Mouse (Mus musculus) Muller cell, postnatal 12 days (primary cell): ENCODE measurements at regions not wholly inside any gene's neighbourhood (a gene's known extent, or its start where the extent isn't known, plus 50 kb on each side); places are given as distances from the start of the nearest gene placed in this dataset.
"Not testable (repeated sequence)": the region's sequence is repeated elsewhere in the genome, so short reads cannot be mapped to it uniquely, and the experiment has no call there.

Experiments used
- DNase-seq: peaks from one replicate; pipeline ENCODE4 v3.0.0-alpha.2; 2015; ENCODE audit errors: inconsistent ontology term

DNA sequence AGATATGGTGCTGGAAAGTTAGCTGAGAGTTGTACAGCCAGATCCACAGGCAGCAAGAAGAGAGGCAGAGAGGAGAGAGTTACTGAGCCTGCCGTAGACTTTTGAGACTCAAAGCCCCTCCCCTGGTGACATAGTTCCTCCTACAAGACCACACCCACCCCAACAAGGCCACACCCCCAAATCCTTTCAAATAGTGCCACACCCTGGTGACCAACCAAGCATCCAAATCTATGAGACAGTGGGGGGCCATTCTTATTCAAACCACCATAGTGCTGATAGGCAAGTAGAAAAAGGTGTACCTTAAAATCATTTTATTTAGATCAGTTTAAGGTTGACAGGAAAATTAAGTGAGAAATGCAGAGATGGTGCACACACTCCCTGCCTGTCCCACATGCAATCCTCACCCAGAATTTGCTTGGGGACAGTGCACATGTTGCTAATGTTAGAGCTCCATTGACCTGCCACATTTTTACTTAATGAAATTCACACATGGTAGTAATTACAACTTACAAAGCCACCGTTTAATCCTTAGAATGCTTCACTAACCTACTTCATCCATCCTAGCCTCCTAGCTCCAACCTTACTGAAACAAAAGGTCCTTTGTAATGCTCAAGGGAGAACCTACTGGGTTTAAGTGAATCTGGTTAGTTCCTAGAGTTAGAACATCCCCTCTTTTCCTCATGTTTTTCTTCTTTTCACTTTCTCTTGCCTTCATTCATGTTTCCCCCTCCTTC, 86.5 kb downstream of the Phlda1 start:
- DNase-seq: no peak

DNA sequence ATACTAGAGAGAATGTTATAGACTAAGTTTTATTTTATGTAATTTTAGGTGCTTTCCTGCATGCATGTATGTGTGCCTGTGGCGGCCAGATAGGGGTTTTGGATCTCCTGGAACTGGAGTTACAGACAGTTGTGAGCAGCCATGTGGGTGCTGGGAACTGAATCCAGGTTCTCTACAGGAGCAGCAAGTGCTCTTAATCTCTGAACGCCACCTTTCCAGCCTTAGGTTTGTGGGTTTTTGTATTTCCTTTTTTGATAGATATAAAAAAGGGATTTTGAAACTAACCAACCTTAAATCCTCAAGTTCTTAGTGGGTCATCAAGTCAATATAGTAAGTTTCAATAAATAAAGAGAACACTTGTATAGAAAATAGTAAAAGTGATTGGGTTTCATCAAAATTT, 87.2 kb downstream of the Phlda1 start:
- DNase-seq: no peak

DNA sequence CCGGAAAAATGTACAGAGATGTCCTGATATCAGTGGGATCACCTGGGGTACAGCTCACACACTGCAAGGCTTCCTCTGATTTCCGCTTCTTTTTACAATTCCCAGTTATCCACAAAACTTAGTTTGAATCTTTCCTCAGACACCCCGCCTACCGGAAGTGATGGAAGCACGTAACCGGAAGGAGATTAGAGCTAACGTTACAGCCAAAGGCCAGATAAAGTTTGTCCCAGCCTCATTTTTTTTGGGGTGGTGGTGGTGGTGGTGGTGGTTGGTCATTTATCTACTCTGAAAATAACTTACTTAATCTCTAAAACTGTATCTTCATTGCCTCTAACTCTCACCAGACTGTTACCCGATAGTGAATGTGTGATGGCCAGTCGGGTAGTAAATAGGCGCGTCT, 88.1 kb downstream of the Phlda1 start:
- DNase-seq: no peak

DNA sequence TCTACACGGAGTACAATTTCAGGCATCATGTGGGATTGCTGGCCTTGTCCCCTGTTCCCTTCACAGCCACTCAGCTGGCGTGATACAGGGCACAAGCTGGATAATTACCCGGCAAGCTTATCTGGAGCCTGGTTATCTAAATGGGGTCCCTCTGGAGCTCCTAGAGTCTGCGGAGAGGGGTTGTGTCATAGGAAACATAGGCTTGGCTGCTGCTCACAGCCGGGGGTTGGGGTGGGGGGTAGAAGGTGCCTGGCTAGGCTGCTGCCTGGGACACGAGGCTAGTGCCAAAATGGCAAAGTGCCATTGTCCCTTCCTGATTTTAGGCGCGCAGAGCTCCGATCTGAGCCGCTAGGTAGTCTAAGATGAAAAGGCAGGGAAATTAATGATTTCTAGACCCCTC, 88.6 kb downstream of the Phlda1 start:
- DNase-seq: no peak

DNA sequence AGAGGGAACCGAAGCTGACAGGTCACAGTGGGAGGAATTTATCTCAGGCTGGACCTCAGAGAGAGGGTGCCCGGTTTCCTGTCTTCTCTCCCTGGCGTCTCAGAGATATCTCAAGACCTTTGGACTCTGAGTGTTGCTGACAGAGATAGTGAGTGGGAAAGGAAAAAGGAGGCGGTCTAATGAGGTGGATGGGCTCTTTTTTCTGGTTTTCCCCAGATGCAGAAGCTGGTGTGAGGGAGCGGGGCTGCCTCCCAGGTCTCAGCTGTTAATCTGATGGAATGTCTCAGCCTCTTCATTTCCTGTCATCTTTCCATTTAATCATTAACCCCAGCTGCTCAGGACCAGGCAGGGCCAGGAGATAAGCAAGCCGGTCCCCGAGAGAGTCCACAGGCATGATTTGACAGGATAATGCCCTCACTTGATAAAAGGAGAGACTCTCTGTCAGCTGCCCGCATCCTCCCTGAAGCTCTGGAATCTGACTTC, 89.5 kb downstream of the Phlda1 start:
- DNase-seq: no peak

- DNase-seq: no peak
These were observed 92.6 kb downstream of the Phlda1 start for GRCm38 (mm10) chr10:111598650-111599049.

GRCm38 (mm10) chr10:111599297-111600250, 93.5 kb downstream of the Phlda1 start:
- peak; percentile 95 for DNase-seq

GRCm38 (mm10) chr10:111600251-111600620, 94.2 kb downstream of the Phlda1 start:
- DNase-seq: no peak

DNA sequence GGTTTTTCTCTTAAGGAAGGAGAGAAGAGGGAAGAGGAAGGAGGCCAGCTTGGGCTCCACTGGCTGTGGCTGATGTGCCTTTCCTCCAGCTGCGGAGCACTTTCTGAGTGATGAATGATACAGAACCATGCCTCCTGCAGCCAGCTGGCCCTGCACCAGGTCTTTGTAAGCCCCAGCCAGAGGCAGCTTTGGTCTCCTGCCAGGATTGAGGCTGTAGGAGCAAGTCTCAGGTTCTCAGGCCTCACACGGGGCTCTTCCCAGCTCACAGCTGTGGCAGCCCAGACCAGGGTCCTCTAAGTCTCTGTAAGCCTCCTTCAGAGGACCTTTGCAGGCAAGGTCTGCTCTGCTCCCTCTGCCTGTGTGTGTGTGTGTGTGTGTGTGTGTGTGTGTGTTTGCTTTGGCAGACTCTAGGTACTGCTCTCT, 94.6 kb downstream of the Phlda1 start:
- DNase-seq: peak; percentile 88

DNA sequence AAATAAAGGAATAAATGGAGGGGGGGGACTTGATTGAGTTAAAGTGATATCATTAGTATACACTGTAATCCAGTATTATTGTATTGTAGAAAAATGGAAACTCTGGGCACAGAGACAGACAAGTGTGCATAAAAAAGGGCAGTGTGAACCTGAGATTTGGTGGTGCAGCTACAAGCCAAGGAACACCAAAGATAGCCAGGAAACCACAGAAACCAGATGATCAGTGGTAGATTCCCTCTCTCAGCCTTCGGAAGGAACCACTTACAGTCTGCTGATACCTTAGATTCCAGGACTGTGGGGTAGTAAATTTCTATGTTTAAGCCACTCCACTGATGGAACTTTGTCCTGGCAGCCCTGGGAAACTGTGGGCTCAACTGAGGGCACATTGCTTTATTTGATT, 97.1 kb downstream of the Phlda1 start:
- no peak for DNase-seq

GRCm38 (mm10) chr10:111607381-111607780, 101.3 kb downstream of the Phlda1 start:
- DNase-seq: not testable (repeated sequence)

- no peak for DNase-seq
These were observed 102.5 kb downstream of the Phlda1 start for GRCm38 (mm10) chr10:111608385-111609093.

- no peak for DNase-seq
These were observed 103.8 kb downstream of the Phlda1 start for GRCm38 (mm10) chr10:111609889-111610288.

GRCm38 (mm10) chr10:111619627-111620270, 113.7 kb downstream of the Phlda1 start:
- DNase-seq: peak; percentile 36

- DNase-seq: no peak
These were observed 115.0 kb downstream of the Phlda1 start for GRCm38 (mm10) chr10:111620927-111621676.

- DNase-seq: peak; percentile 31
These were observed 116.7 kb downstream of the Phlda1 start for GRCm38 (mm10) chr10:111622789-111623188.

DNA sequence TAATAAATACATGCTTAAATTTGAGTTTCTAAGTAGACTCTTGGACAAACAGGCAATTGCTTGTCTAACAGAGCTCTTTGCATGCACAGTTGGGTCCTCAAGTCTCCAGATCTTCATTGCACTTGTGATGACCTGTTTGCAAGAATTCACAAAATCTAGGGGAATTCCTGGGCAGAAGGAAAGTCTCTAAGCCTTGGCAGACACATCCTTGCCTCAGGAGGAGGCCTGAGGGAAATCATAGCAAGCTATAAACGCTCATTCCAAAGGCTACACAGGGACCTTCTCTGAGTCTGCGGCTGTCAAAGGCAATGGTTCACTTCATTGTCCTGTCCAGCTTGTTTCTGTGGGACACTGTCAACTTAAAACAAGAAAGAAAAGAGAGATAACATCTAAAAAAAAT, 117.9 kb downstream of the Phlda1 start:
- DNase-seq: peak; percentile 57

DNA sequence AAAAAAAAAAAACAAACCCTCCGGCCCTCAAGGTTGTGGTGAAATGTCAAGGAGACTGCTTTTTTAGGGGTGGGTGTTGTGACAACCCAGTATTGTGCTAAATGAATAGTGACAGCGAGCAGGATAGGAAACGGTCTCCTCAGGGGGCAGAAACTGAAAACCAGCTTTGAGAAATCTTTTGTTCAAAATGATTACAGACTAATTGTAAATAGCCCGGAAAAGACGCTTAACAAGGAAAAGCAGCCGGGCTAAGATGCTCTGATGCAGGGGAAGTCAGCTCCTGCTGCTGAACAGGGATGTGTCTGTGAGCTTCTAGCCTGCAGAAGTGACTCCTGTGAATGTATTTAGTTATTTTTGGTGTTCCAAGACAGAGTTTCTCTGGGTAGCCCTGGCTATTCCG, 118.5 kb downstream of the Phlda1 start:
- no peak for DNase-seq

GRCm38 (mm10) chr10:111625573-111625972, 119.5 kb downstream of the Phlda1 start:
- DNase-seq: no peak

- no peak for DNase-seq
These were observed 119.9 kb downstream of the Phlda1 start for GRCm38 (mm10) chr10:111626009-111626408.

- no peak for DNase-seq
These were observed 130.2 kb downstream of the Phlda1 start for GRCm38 (mm10) chr10:111636283-111636682.
